In the genomic region with DNA sequence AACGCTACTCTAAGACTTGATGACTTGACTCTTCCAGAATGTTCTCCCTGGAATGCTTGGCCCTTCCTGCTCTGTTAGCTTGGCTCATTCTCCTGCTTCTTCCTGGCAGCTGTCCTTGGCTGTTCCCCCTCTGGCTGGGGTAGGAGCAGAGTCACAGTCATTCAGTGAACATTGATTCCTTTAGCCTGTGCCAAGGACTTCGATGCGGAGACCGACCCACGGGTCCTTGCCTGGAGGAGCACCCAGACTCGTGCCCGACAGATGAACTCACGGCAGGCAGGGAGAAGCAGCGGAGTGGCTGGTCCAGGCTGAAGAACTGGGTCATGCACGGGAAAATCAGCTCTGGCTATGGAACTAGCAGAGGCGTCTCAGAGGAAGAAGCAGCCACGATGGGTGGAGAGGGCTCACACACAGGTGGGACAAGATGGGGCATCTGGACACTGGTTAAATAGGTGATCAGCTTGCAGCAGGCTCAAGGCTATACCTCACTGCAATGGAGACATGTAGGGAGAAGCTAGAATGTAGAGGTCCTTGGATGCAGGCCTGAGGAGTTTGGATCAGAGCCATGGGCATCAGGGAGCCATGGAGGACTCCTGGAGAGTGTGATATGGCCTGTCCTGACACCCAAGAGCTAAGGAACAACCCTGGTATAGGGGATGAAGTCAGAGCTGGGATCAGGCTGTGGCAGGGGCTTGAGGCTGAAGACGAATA, we compare ENCODE assay signal across 9 mouse cellular contexts. TPM values are rescaled to one million over a fixed set of nuclear protein-coding genes. Genes with fewer than 3 reads are reported as not detected.
DNase-seq lines count a peak whose midpoint lies in the region; ATAC-seq lines count a peak whose summit lies in the region.
"Had no signal": no experiment of that assay in that cellular context is flagged by ENCODE, and none has a peak within 500 bp of the region (broad histone marks: within the 10 kb centered on the region; RNA-seq: fewer than 3 reads in every experiment).

No protein-coding gene starts in this region.

- H3K9me3 ChIP-seq in hindbrain, embryonic 13.5 days: no peaks in the 10 kb centered on the region
- H3K9me3 ChIP-seq in hindbrain, embryonic 11.5 days (ENCODE audit: control insufficient read depth, low read length): no peaks in the 10 kb centered on the region
- no peaks in the 10 kb centered on the region for H3K9me3 ChIP-seq in embryonic facial prominence, embryonic 15.5 days (replicated peaks)
- H3K9me3 ChIP-seq in limb, embryonic 10.5 days (replicated peaks): no peaks in the 10 kb centered on the region
- H3K9me3 ChIP-seq: liver, embryonic 15.5 days had no signal

- H3K4me2 ChIP-seq in hindbrain, embryonic 13.5 days: no peak overlapping the region
- H3K4me2 ChIP-seq in hindbrain, embryonic 11.5 days (replicated peaks; ENCODE audit: low read depth, low read length): no peak overlapping the region
- H3K4me2 ChIP-seq in embryonic facial prominence, embryonic 15.5 days (replicated peaks): no peak overlapping the region; the same call in 1 of the 2 replicates
- H3K4me2 ChIP-seq: liver, embryonic 15.5 days had no signal

- WGBS in hindbrain, embryonic 13.5 days: 87% methylated on average over 13 of the region's 13 CpGs
- 92% methylated on average over 13 of the region's 13 CpGs for WGBS in hindbrain, embryonic 11.5 days
- 43% methylated on average over 13 of the region's 13 CpGs for WGBS in embryonic facial prominence, embryonic 15.5 days
- 93% methylated on average over 13 of the region's 13 CpGs for WGBS in limb, embryonic 10.5 days

- H3K4me1 ChIP-seq in hindbrain, embryonic 13.5 days (replicated peaks): peaks cover 90% of the 10 kb centered on the region
- H3K4me1 ChIP-seq in hindbrain, embryonic 11.5 days (replicated peaks; ENCODE audit: control insufficient read depth, insufficient read depth, low read length): peaks cover 19% of the 10 kb centered on the region
- H3K4me1 ChIP-seq in embryonic facial prominence, embryonic 15.5 days: peaks cover 70% of the 10 kb centered on the region
- H3K4me1 ChIP-seq in limb, embryonic 10.5 days: peaks cover 94% of the 10 kb centered on the region
- H3K4me1 ChIP-seq: liver, embryonic 15.5 days had no signal

- H3K9ac ChIP-seq in hindbrain, embryonic 13.5 days: peak overlapping the region; percentile 10; the same call in 1 of the 2 replicates
- H3K9ac ChIP-seq in hindbrain, embryonic 11.5 days (ENCODE audit: low read depth, low read length): no peak overlapping the region
- H3K9ac ChIP-seq in embryonic facial prominence, embryonic 15.5 days: no peak overlapping the region
- H3K9ac ChIP-seq: liver, embryonic 15.5 days had no signal

- no peaks in the 10 kb centered on the region for H3K36me3 ChIP-seq in hindbrain, embryonic 13.5 days
- no peaks in the 10 kb centered on the region for H3K36me3 ChIP-seq in hindbrain, embryonic 11.5 days (ENCODE audit: control insufficient read depth, insufficient read depth, low read length)
- no peaks in the 10 kb centered on the region for H3K36me3 ChIP-seq in embryonic facial prominence, embryonic 15.5 days
- no peaks in the 10 kb centered on the region for H3K36me3 ChIP-seq in limb, embryonic 10.5 days
- H3K36me3 ChIP-seq: liver, embryonic 15.5 days had no signal

- no peak for DNase-seq in hindbrain, embryonic 11.5 days (ENCODE audit: low spot score)
- peak; percentile 73 for DNase-seq in adrenal gland, adult 8-10 months
- peak; percentile 70 for DNase-seq in heart, postnatal 25 days (ENCODE audit: low spot score)
- DNase-seq in limb, embryonic 10.5 days (ENCODE audit: low spot score): no peak
- no peak for DNase-seq in spleen, postnatal 10 days (ENCODE audit: low spot score in 2 of 2)
- DNase-seq in natural killer cell, adult 2 months (ENCODE audit: low spot score in 2 of 2): no peak

- peak overlapping the region; percentile 32; the same call in 1 of the 2 replicates for H3K27ac ChIP-seq in hindbrain, embryonic 13.5 days
- H3K27ac ChIP-seq in hindbrain, embryonic 11.5 days (ENCODE audit: low read depth, low read length): no peak overlapping the region
- peak overlapping the region; percentile 81 for H3K27ac ChIP-seq in embryonic facial prominence, embryonic 15.5 days (replicated peaks)
- peak overlapping the region; percentile 81 for H3K27ac ChIP-seq in limb, embryonic 10.5 days
- H3K27ac ChIP-seq: liver, embryonic 15.5 days had no signal

- no peak overlapping the region for H3K4me3 ChIP-seq in hindbrain, embryonic 13.5 days
- H3K4me3 ChIP-seq in hindbrain, embryonic 11.5 days (ENCODE audit: low read depth, low read length): no peak overlapping the region
- no peak overlapping the region for H3K4me3 ChIP-seq in embryonic facial prominence, embryonic 15.5 days (replicated peaks)
- no peak overlapping the region for H3K4me3 ChIP-seq in limb, embryonic 10.5 days
- H3K4me3 ChIP-seq: liver, embryonic 15.5 days had no signal

- intact Hi-C loops in heart, postnatal 25 days (cut with DNase I): no loop called here

- no peaks in the 10 kb centered on the region for H3K27me3 ChIP-seq in hindbrain, embryonic 13.5 days
- H3K27me3 ChIP-seq in hindbrain, embryonic 11.5 days (ENCODE audit: control insufficient read depth, insufficient read depth, low read length): 0 out of 2 replicates have a peak, but pooled peaks cover 2% of the 10 kb centered on the region
- H3K27me3 ChIP-seq in embryonic facial prominence, embryonic 15.5 days: no peaks in the 10 kb centered on the region
- peaks cover 6% of the 10 kb centered on the region; the same call in 1 of the 2 replicates for H3K27me3 ChIP-seq in limb, embryonic 10.5 days (ENCODE audit: low read depth, poor library complexity, severe bottlenecking)
- H3K27me3 ChIP-seq: liver, embryonic 15.5 days had no signal

- no peak for ATAC-seq in hindbrain, embryonic 13.5 days (ENCODE audit: low FRiP score)
- ATAC-seq in hindbrain, embryonic 11.5 days (ENCODE audit: low FRiP score): no peak
- peak; percentile 39; the same call in 1 of the 2 replicates for ATAC-seq in embryonic facial prominence, embryonic 15.5 days (ENCODE audit: insufficient number of reproducible peaks, low FRiP score, low TSS enrichment, low read depth)

RNA-seq across cellular contexts. Expression of gene Ephb2, which starts 53.8 kb away (rescaled TPM):
- 14.9 and 16.5 TPM in 2 replicates for polyA plus RNA-seq in hindbrain, embryonic 13.5 days (2015; fragmentation: Nextera tagmentation; extraction: Ambion mirVana)
- 18.5 and 20.1 TPM in 2 replicates for polyA plus RNA-seq in hindbrain, embryonic 11.5 days (2014; fragmentation: Nextera tagmentation; extraction: Ambion mirVana)
- 10 to 100 TPM; 20.6 to 36.8 (median 29.4) TPM for total RNA-seq in adrenal gland, adult 8-10 months (2022)
- 12.2 and 13.1 TPM in 2 replicates for polyA plus RNA-seq in embryonic facial prominence, embryonic 15.5 days (2015; fragmentation: Nextera tagmentation; extraction: Ambion mirVana)
- under 1 TPM; 0.49 to 0.89 TPM for total RNA-seq in heart, postnatal 25 days (2021)
- 9.6 and 10.8 TPM in 2 replicates for polyA plus RNA-seq in limb, embryonic 10.5 days (2016; fragmentation: Nextera tagmentation; extraction: Ambion mirVana)

Comparison
In these comparisons a context has a peak if more than half of its experiments do, and no peak if none do; other contexts are left out.
1. DNase-seq: peak in adrenal gland, adult 8-10 months (single experiment) and heart, postnatal 25 days (single experiment); none in hindbrain, embryonic 11.5 days (single experiment), limb, embryonic 10.5 days (single experiment), spleen, postnatal 10 days (0 of 2) and natural killer cell, adult 2 months (0 of 2).